In genomic region chr1:184867640-184868120, GRCm38 (mm10) we compare ENCODE assay signal across 10 mouse cellular contexts. TPM values are rescaled to one million over a fixed set of nuclear protein-coding genes. Genes with fewer than 3 reads are reported as not detected.
"Had no signal": no experiment of that assay in that cellular context is flagged by ENCODE, and none has a peak within 500 bp of the region (broad histone marks: within the 10 kb centered on the region; RNA-seq: fewer than 3 reads in every experiment).

No protein-coding gene starts in this region.

- ATAC-seq: hindbrain, postnatal 0 days had no signal

- H3K27ac ChIP-seq: hindbrain, postnatal 0 days; limb, embryonic 12.5 days; midbrain, embryonic 12.5 days had no signal

- H3K4me2 ChIP-seq: limb, embryonic 12.5 days; midbrain, embryonic 12.5 days had no signal

- H3K4me3 ChIP-seq: limb, embryonic 12.5 days; midbrain, embryonic 12.5 days had no signal

- DNase-seq: kidney, adult 8-10 months; kidney, postnatal 4 days; layer of hippocampus, adult 9-11 months; layer of hippocampus, postnatal 36 days; lung, adult 18-20 months; thymus, adult 18-20 months; thymus, postnatal 14 days had no signal

- H3K9ac ChIP-seq: limb, embryonic 12.5 days; midbrain, embryonic 12.5 days had no signal

- H3K9me3 ChIP-seq: limb, embryonic 12.5 days; midbrain, embryonic 12.5 days had no signal

- H3K36me3 ChIP-seq: limb, embryonic 12.5 days; midbrain, embryonic 12.5 days had no signal

RNA-seq across cellular contexts. Expression of gene Marc1, which starts 56.6 kb away (rescaled TPM):
- polyA plus RNA-seq: limb, embryonic 12.5 days had no signal
